Mouse (Mus musculus) brain, embryonic 14.5 days (tissue): Measurements from ENCODE around the gene Tmem109. TPM values are rescaled to one million over a fixed set of nuclear protein-coding genes. Genes with fewer than 3 reads are reported as not detected.
A peak's percentile ranks its signal among the peaks of the same experiment; 100 is the strongest.

Source experiments
- DNase-seq: peaks from one replicate; pipeline ENCODE4 v3.0.0-alpha.2; 2011; ENCODE audit warnings: low read depth
- CTCF ChIP-seq: fragments of 200-500 bp; IDR thresholded peaks from 2 replicates; pipeline ENCODE4 v1.5.1; 2012; ENCODE audit warnings: inconsistent platforms, mild to moderate bottlenecking, moderate library complexity, borderline replicate concordance; ENCODE audit not compliant: insufficient read depth, insufficient read length; ENCODE audit errors: extremely low read depth
- POLR2A ChIP-seq: fragments of 200-500 bp; IDR thresholded peaks from 2 replicates; pipeline ENCODE4 v1.6.1; 2012; ENCODE audit warnings: mild to moderate bottlenecking, inconsistent platforms, borderline replicate concordance; ENCODE audit not compliant: poor library complexity, insufficient read depth, insufficient read length, severe bottlenecking; ENCODE audit errors: extremely low read depth
- polyA plus RNA-seq: library from polyadenylated mRNA; depleted of rRNA; stranded (reverse); fragments of >200 nt; gene quantifications from 2 replicates; pipeline ENCODE4 v1.2.3, GENCODE M21; 2012

Gene Tmem109
- polyA plus RNA-seq, 1 experiment = 41.9 TPM

DNA sequence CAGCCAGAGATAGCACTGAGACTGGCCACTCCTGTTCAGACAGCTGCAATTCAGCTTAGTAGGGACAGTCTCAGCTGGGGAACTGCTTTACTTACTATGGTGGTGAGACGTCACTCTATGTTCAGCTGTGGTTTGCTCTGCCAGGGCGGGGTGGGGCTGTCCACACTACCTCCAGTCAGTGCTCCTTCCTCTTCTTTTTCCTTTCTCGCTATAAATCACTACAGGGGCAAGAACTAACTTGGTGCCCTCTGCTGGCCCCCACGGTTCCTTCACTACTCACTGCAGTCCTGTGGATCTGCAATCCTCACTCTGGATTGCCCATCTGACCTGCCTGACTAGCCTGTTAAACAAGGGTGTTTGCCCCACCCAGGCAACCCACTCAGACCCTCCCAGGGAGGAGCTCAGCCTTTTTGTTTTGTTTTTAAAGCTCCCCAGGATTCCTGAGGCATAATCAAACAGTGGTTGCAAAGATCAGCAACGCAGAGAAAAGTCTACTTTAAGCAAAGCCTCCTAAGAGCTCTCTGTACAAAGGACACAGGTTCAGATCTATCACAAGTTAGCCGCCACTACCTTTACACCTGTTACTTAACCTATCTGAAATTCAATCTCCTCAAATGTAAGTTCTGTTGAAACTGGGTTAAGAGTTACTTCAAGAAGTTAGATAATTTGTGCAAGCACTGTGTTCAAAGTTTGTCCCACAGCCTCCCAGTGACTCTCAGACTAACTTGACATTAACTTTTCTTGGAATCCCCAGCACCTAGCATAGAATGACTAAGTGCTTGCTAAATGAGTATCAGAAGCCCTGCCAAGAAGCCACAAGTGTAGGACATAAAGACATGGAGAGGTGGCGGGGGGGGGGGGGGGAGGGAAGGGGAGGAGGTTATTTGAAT is 1.5 kb downstream of the Tmem109 start:
- peak; percentile 19; the same call in 1 of the 2 replicates for TF ChIP-seq CTCF
- TF ChIP-seq POLR2A = no peak
- DNase-seq = peak; percentile 28

DNA sequence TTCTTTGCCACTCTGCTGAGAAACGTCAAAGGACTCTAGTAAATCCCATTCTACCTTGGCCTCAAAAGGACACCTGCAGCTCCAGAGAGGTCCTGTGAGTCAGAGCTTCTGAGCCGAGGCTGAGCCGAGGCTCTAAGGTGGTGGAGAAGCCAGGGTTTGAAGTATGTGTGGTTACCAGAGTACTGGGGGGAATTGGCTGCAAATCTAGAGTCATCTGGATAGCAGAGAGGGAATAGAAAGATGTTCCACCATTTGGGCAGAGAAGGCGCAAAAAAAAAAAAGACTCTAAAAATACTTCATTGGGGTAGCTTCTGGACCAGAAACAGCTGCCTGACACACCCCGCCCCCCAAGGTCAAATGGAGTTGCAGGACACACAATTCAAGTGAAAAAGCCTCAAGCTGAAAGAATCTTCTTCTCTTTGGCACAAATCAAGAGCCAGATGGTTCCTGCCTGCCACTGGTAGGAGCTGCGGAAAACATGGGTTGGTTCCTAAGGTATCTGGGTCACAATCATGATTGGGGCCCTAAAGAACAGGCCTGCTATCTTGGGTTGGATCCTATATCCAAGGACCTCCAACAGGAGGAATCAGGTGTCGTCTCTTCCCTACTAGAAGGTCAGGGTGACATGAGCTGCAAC is 3.5 kb downstream of the Tmem109 start:
- DNase-seq = no peak
- TF ChIP-seq CTCF = no peak
- no peak for TF ChIP-seq POLR2A

DNA sequence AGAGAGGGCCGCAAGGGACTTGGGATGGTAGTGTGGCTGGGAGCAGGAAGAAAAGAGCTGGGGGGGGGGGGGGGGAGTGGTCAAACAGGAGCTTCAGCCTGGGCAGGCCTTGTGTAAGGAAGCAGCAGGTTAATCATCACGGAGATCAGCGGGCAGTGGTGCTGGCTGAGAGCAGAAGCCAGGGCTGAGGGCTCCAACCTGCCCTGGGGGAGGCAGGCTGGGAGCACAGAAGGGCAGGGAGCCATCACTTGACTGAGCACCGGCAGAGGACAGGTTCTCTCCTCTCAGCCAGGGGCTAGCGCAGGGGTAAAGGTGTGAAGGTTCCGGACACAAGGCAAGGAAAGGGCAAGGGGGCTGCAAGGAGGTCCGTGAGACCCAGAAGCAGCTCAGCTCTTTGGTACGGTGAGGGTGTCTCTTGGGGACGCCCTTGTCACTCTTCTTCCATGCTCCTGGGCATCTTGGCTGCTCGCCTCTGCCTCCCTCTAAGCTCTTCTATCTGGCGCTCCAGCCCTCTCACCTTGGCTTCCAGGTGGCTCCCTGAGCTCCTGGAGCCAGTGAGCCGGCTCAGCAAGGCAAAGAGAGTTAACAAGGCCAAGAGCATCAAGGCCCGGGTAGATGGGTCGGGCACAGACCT is 10.4 kb downstream of the Tmem109 start:
- no peak for DNase-seq
- TF ChIP-seq POLR2A (no peak), CTCF (no peak)

GRCm38 (mm10) chr19:10870676-10871075 is 11.1 kb downstream of the Tmem109 start:
- DNase-seq = no peak
- no peak for TF ChIP-seq POLR2A
- no peak for TF ChIP-seq CTCF

DNA sequence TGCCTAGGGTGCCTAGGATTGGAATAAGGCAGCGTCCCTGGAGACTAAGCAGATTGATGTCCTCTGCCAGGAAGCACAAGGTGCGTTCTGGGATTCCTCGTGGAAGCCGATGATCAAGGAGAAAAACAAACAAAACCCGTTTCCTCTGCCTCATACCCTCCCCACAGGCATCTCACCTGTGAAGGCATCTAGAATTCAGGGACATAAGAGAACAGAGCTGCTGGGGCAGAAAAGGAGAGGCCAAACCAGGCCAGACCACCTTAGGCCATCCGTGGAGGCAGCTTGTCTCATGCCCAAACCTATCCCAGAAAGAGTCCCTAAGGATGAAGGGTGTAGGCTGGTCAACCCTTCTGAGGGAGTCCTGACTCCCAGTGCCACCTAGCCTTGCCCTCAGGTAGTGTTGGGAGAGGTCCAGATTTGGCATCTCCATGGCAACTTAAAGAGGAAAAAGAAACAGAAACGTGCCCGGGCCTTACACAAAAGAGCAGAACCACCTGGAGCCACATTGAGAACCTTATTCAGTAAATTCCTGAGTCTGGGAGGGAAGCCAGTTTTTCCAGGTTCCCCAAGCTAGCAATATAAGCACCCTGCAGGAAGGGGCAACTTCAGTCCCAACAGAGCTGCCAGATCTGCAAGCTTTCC is 11.8 kb downstream of the Tmem109 start, which contains the start of gene Tmem132a:
Gene Tmem132a (minus strand): TSS at position 55 of the 642 bp plus-strand sequence.
- peak; percentile 57 for DNase-seq
- TF ChIP-seq POLR2A (no peak), CTCF (no peak)

DNA sequence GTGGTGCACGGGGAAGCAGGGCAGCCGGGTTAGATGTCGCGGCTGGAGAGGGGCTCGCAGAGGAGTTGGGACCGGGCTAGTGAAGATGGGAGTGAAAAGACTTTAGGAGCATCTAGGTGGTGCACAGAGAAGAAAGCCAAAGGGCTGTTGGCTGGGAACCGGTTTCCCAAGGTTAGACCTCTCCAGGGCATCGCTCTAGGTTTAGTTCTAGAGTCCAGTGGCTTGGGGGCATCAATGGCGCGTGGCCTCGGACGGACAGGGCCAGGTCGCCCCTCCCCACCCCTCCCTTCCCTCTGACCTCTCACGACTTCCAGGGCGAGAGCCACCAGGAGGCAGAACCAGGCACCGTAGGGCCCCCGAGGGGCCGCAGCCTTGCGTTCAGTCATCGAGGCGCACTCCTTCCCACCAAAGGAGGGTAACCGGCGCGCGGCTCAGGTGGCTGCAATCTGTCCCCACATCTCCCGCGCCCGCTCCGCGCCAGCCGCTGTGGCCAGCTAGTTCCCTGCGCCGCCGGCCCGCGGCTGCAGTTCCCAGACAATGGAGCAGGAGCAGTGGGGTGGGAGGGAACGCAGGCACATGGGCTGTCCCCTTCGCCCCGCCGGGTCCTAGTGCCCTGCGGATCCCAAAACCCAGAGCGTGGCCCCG is 12.4 kb downstream of the Tmem109 start:
- peak; percentile 95 for DNase-seq
- no peak for TF ChIP-seq CTCF
- TF ChIP-seq POLR2A = peak; percentile 98

DNA sequence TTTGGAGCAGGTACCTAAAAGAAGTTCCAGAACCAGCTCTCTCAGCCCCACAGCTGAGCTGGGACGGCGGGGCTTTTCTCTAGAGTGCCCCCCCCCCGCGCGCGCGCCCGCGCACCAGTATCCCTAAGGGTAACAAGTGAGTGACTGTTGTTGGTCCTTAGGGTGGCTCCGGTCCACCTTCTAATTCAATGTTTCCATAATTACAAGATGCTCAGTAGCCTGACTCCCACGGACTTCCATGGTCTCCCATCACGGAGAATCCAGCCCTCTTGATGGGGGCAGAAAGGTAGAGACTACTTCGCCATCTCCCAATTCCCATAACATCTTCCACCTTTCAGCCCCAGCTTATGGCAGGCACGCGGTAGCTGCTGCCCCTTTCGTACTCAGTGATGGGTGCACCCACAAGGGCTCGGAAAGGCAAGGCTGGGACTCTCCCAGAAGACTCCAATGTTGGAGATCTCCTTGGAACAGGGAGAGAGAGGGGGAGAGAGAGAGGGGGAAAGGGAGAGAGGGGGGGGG is 13.1 kb downstream of the Tmem109 start:
- peak; percentile 50 for DNase-seq

DNA sequence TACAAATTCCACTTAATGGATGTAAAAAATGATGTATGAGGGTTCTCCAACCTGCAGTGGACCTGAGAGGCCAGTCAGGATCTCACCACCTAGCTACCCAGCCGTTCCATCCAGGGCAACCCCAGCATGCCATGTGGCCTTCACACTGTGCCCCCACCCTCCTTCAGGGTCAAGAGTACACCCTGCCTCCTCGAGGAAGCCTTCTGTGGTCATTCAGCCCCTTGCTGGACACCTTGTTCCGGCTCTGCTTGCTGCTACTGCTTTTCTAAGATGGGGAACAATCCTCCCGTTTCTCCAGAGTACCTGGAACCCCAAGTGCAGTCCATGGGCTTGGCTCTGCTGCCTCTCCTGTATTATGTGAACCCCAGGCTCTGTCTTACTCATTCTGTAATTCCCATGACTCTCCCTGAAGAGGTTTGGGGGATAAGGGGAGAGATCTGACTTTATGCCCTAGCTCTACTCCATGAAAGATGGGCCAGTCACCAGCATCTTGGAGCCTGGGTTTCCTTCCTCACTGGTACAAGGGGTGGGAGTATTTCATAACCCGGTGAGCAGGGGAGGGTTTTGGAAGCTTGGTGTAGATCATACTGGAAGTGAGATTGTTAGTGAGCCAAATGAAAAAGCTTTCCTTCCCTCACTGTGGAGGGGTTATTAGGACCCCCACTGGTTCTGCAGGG is 13.7 kb downstream of the Tmem109 start:
- TF ChIP-seq CTCF (no peak), POLR2A (no peak)
- DNase-seq = peak; percentile 19

More for the DNA sequence above, 13.1 kb downstream of the Tmem109 start:
- TF ChIP-seq POLR2A (no peak), CTCF (no peak)

DNA sequence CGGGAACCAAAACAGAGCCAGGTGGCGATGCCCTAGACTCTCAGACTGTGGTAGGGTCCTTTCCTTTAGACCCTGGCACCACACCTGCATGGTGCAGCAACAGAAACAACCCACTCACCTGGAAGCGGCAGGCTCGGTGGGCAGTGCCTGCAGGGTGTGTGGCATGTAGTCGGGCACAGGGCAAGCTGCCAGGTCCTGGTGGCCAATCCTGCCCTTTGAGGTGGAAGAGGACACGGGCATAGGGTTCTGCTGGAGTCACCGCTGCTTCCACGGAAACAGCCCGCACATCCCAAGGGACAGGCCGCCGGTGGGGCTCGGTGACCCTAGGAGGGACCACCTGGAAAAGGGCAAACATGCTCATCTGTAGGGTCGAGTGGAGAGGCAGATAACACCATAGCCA is 15.4 kb downstream of the Tmem109 start:
- TF ChIP-seq POLR2A = no peak
- no peak for TF ChIP-seq CTCF
- DNase-seq = no peak

GRCm38 (mm10) chr19:10860072-10860497 is 21.7 kb downstream of the Tmem109 start:
- no peak for DNase-seq
- TF ChIP-seq CTCF (peak; percentile 3; the same call in 1 of the 2 replicates), POLR2A (no peak)
